Mouse (Mus musculus) forebrain, embryonic 10.5 days (tissue): ENCODE measurements around the gene Qrfp. TPM values are rescaled to one million over a fixed set of nuclear protein-coding genes. Genes with fewer than 3 reads are reported as not detected.

Experiments
- DNase-seq: peaks from one replicate; pipeline ENCODE4 v3.0.0-alpha.2; 2017; ENCODE audit warnings: low spot score; ENCODE audit errors: extremely low spot score
- H3K27ac ChIP-seq: fragments of 300-500 bp; sonication (generic); 2 replicates; pipeline ENCODE4 v1.5.1; 2016; ENCODE audit warnings: mild to moderate bottlenecking
- H3K27me3 ChIP-seq: fragments of 300-500 bp; sonication (generic); 2 replicates; pipeline ENCODE4 v1.6.1; 2016; ENCODE audit warnings: mild to moderate bottlenecking; ENCODE audit not compliant: poor library complexity, severe bottlenecking
- H3K36me3 ChIP-seq: fragments of 300-500 bp; sonication (generic); replicated peaks from 2 replicates; pipeline ENCODE4 v1.6.1; 2016; ENCODE audit warnings: mild to moderate bottlenecking, moderate library complexity
- H3K4me1 ChIP-seq: fragments of 300-500 bp; sonication (generic); 2 replicates; pipeline ENCODE4 v1.6.1; 2016
- H3K4me3 ChIP-seq: fragments of 300-500 bp; sonication (generic); 2 replicates; pipeline ENCODE4 v1.5.1; 2016; ENCODE audit warnings: mild to moderate bottlenecking, moderate library complexity
- H3K9me3 ChIP-seq: fragments of 300-500 bp; sonication (generic); 2 replicates; pipeline ENCODE4 v1.6.1; 2016; ENCODE audit warnings: mild to moderate bottlenecking, moderate library complexity
- WGBS: fragments of 180-500 bp; shearing (Covaris S2); methylation state at CpG from one replicate; pipeline ENCODE4 v1.1.7; 2016; 5-methylcytosine and 5-hydroxymethylcytosine counted together
- polyA plus RNA-seq: library from polyadenylated mRNA; unstranded; fragments of >200 nt; fragmentation: Nextera tagmentation; extraction: Ambion mirVana; gene quantifications from 2 replicates; pipeline ENCODE4 v1.2.1, GENCODE M21; 2016

Qrfp gene
- polyA plus RNA-seq, 1 experiment from 2014 or later, result 0.14 TPM

DNA sequence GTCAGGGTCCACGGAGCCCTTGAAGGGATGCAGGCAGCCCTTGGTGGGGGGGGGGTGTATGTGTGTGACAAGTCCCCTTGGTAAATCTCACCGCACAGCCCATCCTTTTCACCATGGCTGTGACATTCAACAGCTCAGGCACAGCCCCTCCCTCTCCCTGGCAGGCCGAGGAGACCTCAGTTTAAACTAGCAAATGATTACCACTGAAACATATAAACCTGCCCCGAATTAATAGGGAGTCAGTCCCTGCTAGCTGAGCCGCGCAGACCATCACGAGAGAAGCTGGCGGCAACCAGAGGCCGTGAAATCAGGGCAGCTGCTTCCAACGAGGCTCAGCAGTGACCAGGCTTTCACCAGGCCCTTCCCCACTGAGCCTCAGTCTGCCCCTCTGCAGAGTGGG lies 25.7 kb upstream of the Qrfp start:
- no peaks in the 10 kb centered on the region for H3K9me3 ChIP-seq
- WGBS, result 73% methylated on average over 10 of the region's 10 CpGs
- H3K27me3 ChIP-seq, result peaks cover 66% of the 10 kb centered on the region
- peaks cover 24% of the 10 kb centered on the region for H3K4me1 ChIP-seq
- no peak for DNase-seq
- no peaks in the 10 kb centered on the region for H3K36me3 ChIP-seq
- H3K27ac ChIP-seq, result no peak overlapping the region
- no peak overlapping the region for H3K4me3 ChIP-seq

DNA sequence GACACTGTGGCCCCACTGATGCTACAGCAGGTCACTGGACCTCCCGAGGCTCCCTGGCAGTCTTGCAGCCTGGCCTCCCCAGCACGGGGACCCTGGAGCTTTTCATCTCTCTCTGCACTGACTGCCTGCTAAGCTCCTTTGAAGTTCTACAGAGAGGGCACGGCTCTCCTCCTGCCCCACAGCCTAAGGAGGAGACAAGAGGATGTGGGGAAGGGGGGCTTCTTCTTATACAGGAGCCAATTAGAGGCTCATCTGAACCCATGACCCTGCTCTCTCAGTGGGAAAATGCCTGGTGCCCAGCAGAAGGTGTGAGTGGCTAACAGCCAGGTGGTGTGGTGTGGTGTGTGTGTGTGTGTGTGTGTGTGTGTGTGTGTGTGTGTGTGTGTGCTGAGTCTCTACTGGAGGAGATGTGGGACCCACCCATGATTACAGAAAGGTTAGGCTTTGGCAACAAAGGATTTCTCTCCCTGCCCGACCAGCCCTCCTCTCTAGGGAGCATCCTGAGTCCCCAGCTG lies 18.0 kb upstream of the Qrfp start:
- WGBS, result 5% methylated on average over 4 of the region's 4 CpGs
- peak overlapping the region; percentile 44; the same call in 1 of the 2 replicates for H3K27ac ChIP-seq

DNA sequence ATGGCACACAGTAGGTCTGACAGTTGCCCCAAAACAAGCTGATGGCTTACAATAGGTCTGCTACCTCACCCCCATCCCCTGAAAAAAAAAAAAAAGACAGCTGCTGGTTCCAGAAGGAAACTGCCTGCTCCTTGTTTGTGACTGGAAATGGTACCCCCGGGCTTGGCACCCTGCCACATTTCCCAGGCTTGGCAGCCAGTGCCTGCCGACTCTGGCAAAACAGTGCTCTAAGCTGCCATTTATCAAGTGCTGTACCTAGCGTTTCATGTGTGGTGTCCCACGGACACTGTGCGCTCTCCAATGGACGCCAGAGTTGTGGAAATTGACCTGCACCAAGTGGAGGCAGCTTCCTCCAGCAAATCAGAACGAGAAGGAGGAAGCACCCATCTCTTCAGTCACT lies 17.5 kb upstream of the Qrfp start:
- 0 out of 2 replicates have a peak overlapping the region, but pooled peaks have one; percentile 36 for H3K27ac ChIP-seq
- no peaks in the 10 kb centered on the region for H3K36me3 ChIP-seq
- DNase-seq, result no peak
- 68% methylated on average over 7 of the region's 7 CpGs for WGBS
- H3K9me3 ChIP-seq, result no peaks in the 10 kb centered on the region
- H3K27me3 ChIP-seq, result peaks cover 21% of the 10 kb centered on the region
- no peak overlapping the region for H3K4me3 ChIP-seq
- H3K4me1 ChIP-seq, result peaks cover 42% of the 10 kb centered on the region

More for the DNA sequence above, 18.0 kb upstream of the Qrfp start:
- H3K9me3 ChIP-seq, result no peaks in the 10 kb centered on the region
- peaks cover 37% of the 10 kb centered on the region for H3K4me1 ChIP-seq
- H3K36me3 ChIP-seq, result no peaks in the 10 kb centered on the region
- DNase-seq, result no peak
- no peak overlapping the region for H3K4me3 ChIP-seq
- H3K27me3 ChIP-seq, result peaks cover 19% of the 10 kb centered on the region

DNA sequence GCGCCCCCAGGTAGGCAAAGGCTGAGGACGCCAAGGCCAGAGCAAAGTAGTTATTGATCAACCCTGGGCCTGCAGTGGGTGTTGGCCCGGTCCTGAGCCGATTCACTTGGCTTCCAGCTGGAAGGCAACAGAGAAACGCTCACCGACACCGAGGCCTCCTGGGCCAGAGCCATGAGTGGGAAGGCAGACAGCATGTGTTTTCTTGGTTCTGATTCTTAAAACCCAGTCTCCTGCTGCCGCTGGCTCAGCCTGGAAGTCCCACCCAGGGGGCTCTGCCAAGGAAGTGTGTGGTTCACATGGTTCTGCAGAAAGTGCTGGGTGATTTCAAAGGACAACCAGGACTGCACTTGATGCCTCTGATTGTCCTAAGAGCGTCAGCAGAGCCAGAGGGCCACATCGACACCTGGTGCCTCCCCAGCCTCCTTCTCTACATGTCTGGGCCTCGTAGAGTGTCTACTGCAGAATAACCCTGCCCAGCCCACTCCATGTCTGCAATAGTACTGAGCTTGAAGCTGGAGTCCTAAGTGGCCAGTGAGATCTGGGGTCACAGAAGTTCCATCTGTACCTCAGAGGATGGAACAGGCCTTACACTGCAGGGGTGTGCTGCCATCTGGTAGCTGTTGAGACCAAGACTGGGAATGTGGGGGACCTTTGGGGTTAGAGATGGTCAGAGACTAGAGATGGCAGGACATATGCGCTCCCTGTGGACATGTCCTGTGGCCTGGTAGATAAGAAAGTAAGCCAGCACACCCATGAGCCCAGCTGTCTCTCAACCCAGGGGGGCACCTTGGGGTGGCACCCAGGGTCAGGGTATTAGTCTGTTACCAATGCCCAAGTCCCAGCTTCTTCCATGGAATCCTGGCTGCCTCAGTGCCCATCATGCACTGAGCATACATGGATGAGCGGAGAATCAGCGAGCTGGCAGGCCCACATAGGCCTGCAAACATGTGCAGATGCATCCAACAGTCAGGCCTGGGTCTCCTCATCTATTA lies 16.0 kb upstream of the Qrfp start:
- Histone ChIP-seq H3K9me3 (no peaks in the 10 kb centered on the region), H3K4me3 (no peak overlapping the region), H3K27ac (no peak overlapping the region), H3K4me1 (peaks cover 48% of the 10 kb centered on the region), H3K27me3 (peaks cover 35% of the 10 kb centered on the region), H3K36me3 (no peaks in the 10 kb centered on the region)
- no peak for DNase-seq
- 88% methylated on average over 14 of the region's 14 CpGs for WGBS

DNA sequence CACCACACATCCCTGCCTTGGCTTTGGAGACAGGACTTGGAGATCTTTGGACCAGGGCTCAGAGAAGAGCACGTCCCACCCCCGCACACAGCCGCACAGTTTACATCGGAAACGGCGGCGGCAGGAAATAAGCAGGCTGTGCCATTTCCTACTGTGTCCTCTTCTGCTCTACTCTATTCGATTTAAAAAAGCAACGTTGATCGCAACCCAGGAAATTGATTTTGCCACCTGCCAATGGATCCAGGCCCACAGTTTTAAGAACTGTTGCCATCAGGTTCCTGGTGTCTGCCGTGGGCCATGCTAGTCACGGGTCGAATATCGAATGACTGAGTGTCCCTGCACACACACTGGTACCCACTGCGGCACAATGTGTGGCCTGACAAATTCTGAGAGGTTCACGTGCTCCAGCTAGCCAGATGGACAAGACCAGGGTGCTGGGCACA lies 15.1 kb upstream of the Qrfp start:
- Histone ChIP-seq H3K4me1 (peaks cover 48% of the 10 kb centered on the region), H3K27ac (no peak overlapping the region), H3K36me3 (no peaks in the 10 kb centered on the region), H3K4me3 (no peak overlapping the region), H3K27me3 (peaks cover 44% of the 10 kb centered on the region), H3K9me3 (no peaks in the 10 kb centered on the region)
- DNase-seq, result no peak
- WGBS, result 86% methylated on average over 16 of the region's 16 CpGs

- H3K27ac ChIP-seq, result no peak overlapping the region
- H3K9me3 ChIP-seq, result no peaks in the 10 kb centered on the region
- H3K4me1 ChIP-seq, result peaks cover 40% of the 10 kb centered on the region
- H3K27me3 ChIP-seq, result peaks cover 53% of the 10 kb centered on the region
- H3K4me3 ChIP-seq, result no peak overlapping the region
- no peaks in the 10 kb centered on the region for H3K36me3 ChIP-seq
- WGBS, result 60% methylated on average over 15 of the region's 15 CpGs
- peak; percentile 45 for DNase-seq
These were observed 13.8 kb upstream of the Qrfp start for GRCm38 (mm10) chr2:31823933-31824730.

DNA sequence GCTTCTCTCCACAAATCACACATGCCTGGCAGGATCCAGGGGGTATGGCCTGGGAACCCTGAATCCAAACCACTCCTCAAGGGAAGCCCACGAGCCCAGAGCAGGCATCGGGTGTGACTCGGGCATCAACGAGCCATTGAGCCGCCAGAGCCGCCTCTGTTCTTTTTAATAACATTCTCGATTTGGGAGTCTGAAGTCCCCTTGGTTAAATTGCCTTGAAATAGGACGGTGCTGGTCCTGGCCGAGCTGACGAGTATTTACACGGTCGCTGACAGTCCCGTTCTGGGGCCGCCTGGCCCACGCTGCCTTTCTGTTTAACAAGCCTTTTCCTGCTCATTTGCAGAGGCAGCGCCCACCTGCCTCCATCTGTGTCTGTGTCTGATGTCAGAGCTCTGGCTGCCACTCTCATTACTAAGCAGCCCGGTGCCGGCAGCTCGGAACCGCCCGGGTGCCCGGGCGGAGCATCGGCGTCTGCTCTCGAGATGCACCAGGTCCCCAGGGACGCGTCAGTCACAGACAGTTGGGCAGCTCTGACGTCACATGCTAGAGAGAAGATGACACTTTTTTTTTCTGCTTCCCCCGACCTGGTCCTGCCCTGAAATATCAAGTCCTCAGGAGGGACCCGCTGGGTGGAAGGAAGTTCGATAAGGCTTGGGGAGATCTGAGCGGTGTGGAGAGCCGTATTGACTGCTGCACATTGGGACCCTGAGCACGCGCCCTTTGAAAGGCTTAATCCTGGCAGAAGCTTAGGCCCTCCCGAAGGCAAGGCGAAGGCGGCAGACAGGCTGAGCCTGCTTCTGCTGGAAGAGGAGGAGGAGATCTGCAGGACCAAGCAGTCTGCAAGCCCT lies 12.4 kb upstream of the Qrfp start:
- H3K36me3 ChIP-seq, result no peaks in the 10 kb centered on the region
- 22% methylated on average over 39 of the region's 39 CpGs for WGBS
- peaks cover 27% of the 10 kb centered on the region for H3K4me1 ChIP-seq
- H3K9me3 ChIP-seq, result no peaks in the 10 kb centered on the region
- 0 out of 2 replicates have a peak overlapping the region, but pooled peaks have one; percentile 22 for H3K27ac ChIP-seq
- H3K4me3 ChIP-seq, result peak overlapping the region; percentile 42
- H3K27me3 ChIP-seq, result peaks cover 53% of the 10 kb centered on the region
- no peak for DNase-seq

- Histone ChIP-seq H3K4me1 (peaks cover 15% of the 10 kb centered on the region), H3K27ac (no peak overlapping the region), H3K4me3 (no peak overlapping the region), H3K36me3 (no peaks in the 10 kb centered on the region), H3K27me3 (peaks cover 36% of the 10 kb centered on the region; the same call in 1 of the 2 replicates), H3K9me3 (no peaks in the 10 kb centered on the region)
- DNase-seq, result peak; percentile 63
- 28% methylated on average over 5 of the region's 5 CpGs for WGBS
These were observed 5.0 kb upstream of the Qrfp start for GRCm38 (mm10) chr2:31815367-31815766.

DNA sequence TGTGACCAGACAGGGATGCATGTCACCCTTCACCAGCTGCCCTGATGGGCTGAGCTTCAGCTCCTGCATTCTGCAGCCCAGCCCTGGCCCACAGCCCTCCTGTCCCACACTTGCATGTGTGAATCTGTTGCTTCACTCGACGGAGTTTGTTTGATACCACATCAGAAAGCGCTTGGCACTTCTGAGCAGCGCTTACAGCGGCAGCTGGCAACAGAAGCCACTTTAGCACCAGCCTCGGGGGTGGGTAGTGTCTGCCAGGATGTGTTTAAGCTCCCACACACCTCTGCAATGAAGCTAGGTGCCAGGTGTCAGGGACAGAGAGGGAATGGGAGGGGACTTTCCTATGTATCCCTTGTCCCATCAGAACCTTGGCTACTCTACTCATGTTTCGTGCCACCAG lies 4.3 kb upstream of the Qrfp start:
- no peak overlapping the region for H3K27ac ChIP-seq
- no peaks in the 10 kb centered on the region for H3K9me3 ChIP-seq
- no peak for DNase-seq
- WGBS, result 92% methylated on average over 7 of the region's 7 CpGs
- no peaks in the 10 kb centered on the region for H3K36me3 ChIP-seq
- peaks cover 22% of the 10 kb centered on the region for H3K4me1 ChIP-seq
- H3K27me3 ChIP-seq, result peaks cover 29% of the 10 kb centered on the region; the same call in 1 of the 2 replicates
- H3K4me3 ChIP-seq, result no peak overlapping the region

GRCm38 (mm10) chr2:31813641-31814040 lies 3.3 kb upstream of the Qrfp start:
- no peak overlapping the region for H3K27ac ChIP-seq
- H3K4me3 ChIP-seq, result no peak overlapping the region
- peaks cover 32% of the 10 kb centered on the region for H3K4me1 ChIP-seq
- WGBS, result 93% methylated on average over 4 of the region's 4 CpGs
- H3K36me3 ChIP-seq, result no peaks in the 10 kb centered on the region
- peaks cover 36% of the 10 kb centered on the region; the same call in 1 of the 2 replicates for H3K27me3 ChIP-seq
- H3K9me3 ChIP-seq, result no peaks in the 10 kb centered on the region
- no peak for DNase-seq

- no peak for DNase-seq
- no peaks in the 10 kb centered on the region for H3K9me3 ChIP-seq
- no peak overlapping the region for H3K4me3 ChIP-seq
- WGBS, result 87% methylated on average over 14 of the region's 14 CpGs
- H3K27me3 ChIP-seq, result peaks cover 40% of the 10 kb centered on the region; the same call in 1 of the 2 replicates
- H3K4me1 ChIP-seq, result peaks cover 55% of the 10 kb centered on the region
- H3K36me3 ChIP-seq, result no peaks in the 10 kb centered on the region; the same call in 1 of the 2 replicates
- H3K27ac ChIP-seq, result no peak overlapping the region
These were observed 942 bp upstream of the Qrfp start for GRCm38 (mm10) chr2:31811086-31811958.
